ENCODE assay signal across 8 mouse cellular contexts in the genomic region with DNA sequence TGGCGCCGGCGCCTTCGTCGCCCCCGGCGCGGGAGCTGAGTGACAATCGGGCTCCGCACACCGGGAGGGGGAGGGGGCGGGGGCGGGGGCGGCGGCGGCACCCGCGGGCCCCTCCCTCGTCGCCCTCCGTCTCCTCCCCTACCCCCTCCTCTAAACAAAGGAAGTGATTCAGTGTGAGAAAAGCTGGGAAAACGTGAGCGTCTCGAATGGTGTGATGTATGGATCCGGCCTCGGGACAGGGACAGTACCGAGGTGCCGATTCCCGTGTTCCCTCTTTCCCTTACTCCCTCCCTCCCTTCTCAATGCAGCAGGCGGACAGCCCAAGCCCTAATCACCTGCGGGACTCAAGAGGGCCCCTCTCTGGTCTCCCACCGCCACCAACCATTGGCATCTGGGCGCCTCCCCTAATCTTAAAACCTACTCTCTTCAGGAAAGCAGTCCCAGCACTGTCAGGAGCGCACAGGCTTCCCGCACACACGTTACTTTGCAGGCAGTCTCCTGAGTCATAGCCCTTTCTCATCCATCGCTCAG. TPM values are rescaled to one million over a fixed set of nuclear protein-coding genes. Genes with fewer than 3 reads are reported as not detected.
DNase-seq lines count a peak whose midpoint lies in the region; ATAC-seq lines count a peak whose summit lies in the region.

A gene (minus strand): TSS at position 41 of the 531 bp plus-strand sequence.

- WGBS in kidney, embryonic 16.5 days: under 1% methylated on average over 22 of the region's 37 CpGs
- WGBS in heart, embryonic 11.5 days (ENCODE audit: insufficient replicate concordance): under 1% methylated on average over 37 of the region's 37 CpGs
- under 1% methylated on average over 35 of the region's 37 CpGs for WGBS in neural tube, embryonic 15.5 days

- intact Hi-C loops in left cerebral cortex, postnatal 14 days (cut with DNase I): loop anchor here (2.0 kb wide), 1 partner anchor 39 kb away; no protein-coding TSS in a partner anchor

- peaks cover 24% of the 10 kb centered on the region for H3K27me3 ChIP-seq in kidney, embryonic 16.5 days (ENCODE audit: insufficient read depth, low read length)
- peaks cover 35% of the 10 kb centered on the region for H3K27me3 ChIP-seq in heart, embryonic 11.5 days (ENCODE audit: control insufficient read depth, insufficient read depth, low read length)
- peaks cover 11% of the 10 kb centered on the region for H3K27me3 ChIP-seq in neural tube, embryonic 15.5 days (replicated peaks)

- H3K9me3 ChIP-seq in kidney, embryonic 16.5 days (ENCODE audit: low read length): no peaks in the 10 kb centered on the region
- H3K9me3 ChIP-seq in heart, embryonic 11.5 days (replicated peaks; ENCODE audit: control insufficient read depth, low read length): no peaks in the 10 kb centered on the region
- H3K9me3 ChIP-seq in neural tube, embryonic 15.5 days (replicated peaks): no peaks in the 10 kb centered on the region

- DNase-seq in kidney, adult 18-20 months: no peak
- no peak for DNase-seq in adrenal gland, postnatal 14 days
- no peak for DNase-seq in left cerebral cortex, postnatal 14 days (ENCODE audit: low spot score in 2 of 2)
- DNase-seq in thymus, postnatal 4 days: no peak

- H3K36me3 ChIP-seq in kidney, embryonic 16.5 days (ENCODE audit: insufficient read depth, low read length): no peaks in the 10 kb centered on the region
- H3K36me3 ChIP-seq in heart, embryonic 11.5 days (ENCODE audit: control insufficient read depth, insufficient read depth, low read length): no peaks in the 10 kb centered on the region
- H3K36me3 ChIP-seq in neural tube, embryonic 15.5 days: no peaks in the 10 kb centered on the region

- no peak within 1 kb of the TSS for H3K27ac ChIP-seq in kidney, embryonic 16.5 days (ENCODE audit: low read length)
- no peak within 1 kb of the TSS for H3K27ac ChIP-seq in heart, embryonic 11.5 days (ENCODE audit: low read depth, low read length)
- H3K27ac ChIP-seq in neural tube, embryonic 15.5 days (replicated peaks): peak within 1 kb of the TSS; percentile 56

- H3K4me1 ChIP-seq in kidney, embryonic 16.5 days (ENCODE audit: insufficient read depth, low read length): peaks cover 41% of the 10 kb centered on the region
- peaks cover 44% of the 10 kb centered on the region for H3K4me1 ChIP-seq in heart, embryonic 11.5 days (ENCODE audit: control insufficient read depth, insufficient read depth, low read length)
- H3K4me1 ChIP-seq in neural tube, embryonic 15.5 days: peaks cover 59% of the 10 kb centered on the region

- ATAC-seq in kidney, embryonic 16.5 days (ENCODE audit: low FRiP score, low TSS enrichment): no peak
- no peak for ATAC-seq in heart, embryonic 11.5 days (replicated peaks; ENCODE audit: insufficient number of reproducible peaks, low FRiP score, low TSS enrichment)
- ATAC-seq in neural tube, embryonic 15.5 days (ENCODE audit: low FRiP score): peak; percentile 58
- no peak for ATAC-seq in granulocyte monocyte progenitor cell, adult 5-6 weeks (replicated peaks; ENCODE audit: poor library complexity, severe bottlenecking)

- H3K4me3 ChIP-seq in kidney, embryonic 16.5 days (ENCODE audit: low read length): peak within 1 kb of the TSS; percentile 51
- H3K4me3 ChIP-seq in heart, embryonic 11.5 days (ENCODE audit: low read depth, low read length): peak within 1 kb of the TSS; percentile 44
- peak within 1 kb of the TSS; percentile 58 for H3K4me3 ChIP-seq in neural tube, embryonic 15.5 days (replicated peaks)

- H3K4me2 ChIP-seq in kidney, embryonic 16.5 days (replicated peaks; ENCODE audit: low read depth, low read length): peak within 1 kb of the TSS; percentile 89
- H3K4me2 ChIP-seq in heart, embryonic 11.5 days: peak within 1 kb of the TSS; percentile 82
- H3K4me2 ChIP-seq in neural tube, embryonic 15.5 days: peak within 1 kb of the TSS; percentile 93

- peak within 1 kb of the TSS; percentile 61 for H3K9ac ChIP-seq in kidney, embryonic 16.5 days (replicated peaks; ENCODE audit: low read length)
- peak within 1 kb of the TSS; percentile 62 for H3K9ac ChIP-seq in heart, embryonic 11.5 days (ENCODE audit: low read depth, low read length)
- H3K9ac ChIP-seq in neural tube, embryonic 15.5 days (replicated peaks): peak within 1 kb of the TSS; percentile 61

RNA-seq across cellular contexts. Expression of the gene that starts here (rescaled TPM):
- polyA plus RNA-seq in kidney, embryonic 16.5 days (2015; fragmentation: Nextera tagmentation; extraction: Ambion mirVana): 10.4 and 10.6 TPM in 2 replicates
- 78.9 and 91.9 TPM in 2 replicates for total RNA-seq in adrenal gland, postnatal 14 days (2021)
- 4.4 and 6.7 TPM in 2 replicates for polyA plus RNA-seq in heart, embryonic 11.5 days (2014; fragmentation: Nextera tagmentation; extraction: Ambion mirVana)
- total RNA-seq in left cerebral cortex, postnatal 14 days (2021): 100 to 1,000 TPM; 169 to 185 TPM
- polyA plus RNA-seq in neural tube, embryonic 15.5 days (2015; fragmentation: Nextera tagmentation; extraction: Ambion mirVana): 23.8 and 28.8 TPM in 2 replicates
- not detected in 2 replicates for total RNA-seq in granulocyte monocyte progenitor cell, adult 5-6 weeks (2014; fragmentation: Nextera tagmentation)
- not detected in 2 replicates for total RNA-seq in granulocyte monocyte progenitor cell, adult 5-6 weeks (2017)

Comparison
In these comparisons a context has a peak if more than half of its experiments do, and no peak if none do; other contexts are left out.
1. RNA of the gene that starts here (total RNA-seq): 169 to 185 TPM in left cerebral cortex, postnatal 14 days and 78.9 to 91.9 TPM in adrenal gland, postnatal 14 days; not detected in granulocyte monocyte progenitor cell, adult 5-6 weeks; every median in the first group is over 10 times any median in the second.
2. Peak in every context shown above with its lines, with median percentiles within 50 percentile points of each other: H3K4me2 ChIP-seq, H3K4me3 ChIP-seq and H3K9ac ChIP-seq.